Mouse (Mus musculus): ENCODE measurements around the gene Slc44a1. TPM values are rescaled to one million over a fixed set of nuclear protein-coding genes. Genes with fewer than 3 reads are reported as not detected.

Gene Slc44a1
- polyA plus RNA-seq, 1 experiment, result 18.1 TPM

- no peak for DNase-seq
- Histone ChIP-seq H3K36me3 (ENCODE audit: control insufficient read depth, insufficient read depth, low read length) (no peaks in the 10 kb centered on the region), H3K4me1 (replicated peaks; ENCODE audit: control insufficient read depth, insufficient read depth, low read length) (no peaks in the 10 kb centered on the region), H3K4me3 (ENCODE audit: control insufficient read depth, insufficient read depth, low read length) (no peak overlapping the region), H3K27me3 (ENCODE audit: control insufficient read depth, insufficient read depth, low read length) (no peaks in the 10 kb centered on the region), H3K27ac (ENCODE audit: control insufficient read depth, insufficient read depth, low read length) (no peak overlapping the region)
- TF ChIP-seq CTCF (IDR thresholded peaks at IDR 0.05; ENCODE audit: borderline replicate concordance, control insufficient read depth, extremely low read depth, insufficient read depth, low read length, poor library complexity) (no peak), POLR2A (IDR thresholded peaks at IDR 0.05; ENCODE audit: control insufficient read depth, extremely low read depth, insufficient read depth, low read length, poor library complexity) (no peak)
- WGBS, result 89% methylated on average over 8 of the region's 8 CpGs
Observed at GRCm38 (mm10) chr4:53521028-53521427, 80.8 kb downstream of the Slc44a1 start.

DNA sequence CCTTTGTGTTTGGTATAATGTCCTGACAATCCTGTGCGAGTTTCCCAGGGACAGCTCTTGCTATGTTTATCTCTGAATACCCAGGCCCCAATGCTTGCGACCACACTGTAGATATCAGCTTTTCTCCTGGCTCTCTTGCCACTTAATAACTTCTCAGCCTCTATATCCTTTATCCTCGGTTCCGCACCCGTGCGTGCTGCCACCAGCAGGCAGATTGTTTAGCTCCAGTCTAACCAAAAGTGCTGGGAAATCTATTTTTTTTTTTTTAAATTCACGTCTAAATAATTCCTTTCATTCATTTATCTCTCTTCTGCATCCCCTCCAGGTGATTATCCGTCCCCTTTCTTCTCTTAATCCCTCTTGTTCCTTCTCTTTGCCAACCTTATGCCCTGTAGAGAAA is 82.4 kb downstream of the Slc44a1 start:
- Histone ChIP-seq H3K4me3 (ENCODE audit: control insufficient read depth, insufficient read depth, low read length) (no peak overlapping the region), H3K4me1 (replicated peaks; ENCODE audit: control insufficient read depth, insufficient read depth, low read length) (no peaks in the 10 kb centered on the region), H3K27me3 (ENCODE audit: control insufficient read depth, insufficient read depth, low read length) (no peaks in the 10 kb centered on the region), H3K27ac (ENCODE audit: control insufficient read depth, insufficient read depth, low read length) (no peak overlapping the region), H3K36me3 (ENCODE audit: control insufficient read depth, insufficient read depth, low read length) (no peaks in the 10 kb centered on the region)
- 95% methylated on average over 8 of the region's 8 CpGs for WGBS
- no peak for DNase-seq
- no peak for TF ChIP-seq POLR2A (IDR thresholded peaks at IDR 0.05; ENCODE audit: control insufficient read depth, extremely low read depth, insufficient read depth, low read length, poor library complexity)
- no peak for TF ChIP-seq CTCF (IDR thresholded peaks at IDR 0.05; ENCODE audit: borderline replicate concordance, control insufficient read depth, extremely low read depth, insufficient read depth, low read length, poor library complexity)

DNA sequence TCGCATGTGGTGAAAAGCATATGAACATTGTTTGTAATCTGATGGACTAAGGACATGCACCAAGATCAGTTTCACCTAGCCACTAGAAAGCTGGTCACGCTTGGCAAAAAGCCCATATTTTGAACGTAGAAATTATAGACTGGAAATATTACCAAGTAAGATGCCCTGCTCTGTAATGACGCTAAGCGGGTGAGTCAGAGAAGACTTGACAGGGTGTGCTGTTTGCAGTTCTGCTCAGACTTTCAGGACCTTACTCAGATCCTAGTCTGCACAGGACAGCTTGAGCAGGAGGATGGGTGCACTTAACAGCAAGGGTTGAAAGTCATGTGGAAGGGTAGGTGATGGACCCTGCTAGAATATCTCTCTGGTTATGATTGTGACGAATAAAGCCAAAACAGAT is 85.3 kb downstream of the Slc44a1 start:
- no peak for TF ChIP-seq POLR2A (IDR thresholded peaks at IDR 0.05; ENCODE audit: control insufficient read depth, extremely low read depth, insufficient read depth, low read length, poor library complexity)
- no peak for TF ChIP-seq CTCF (IDR thresholded peaks at IDR 0.05; ENCODE audit: borderline replicate concordance, control insufficient read depth, extremely low read depth, insufficient read depth, low read length, poor library complexity)
- H3K27ac ChIP-seq (ENCODE audit: control insufficient read depth, insufficient read depth, low read length), result no peak overlapping the region
- 96% methylated on average over 6 of the region's 6 CpGs for WGBS
- H3K27me3 ChIP-seq (ENCODE audit: control insufficient read depth, insufficient read depth, low read length), result no peaks in the 10 kb centered on the region
- H3K4me1 ChIP-seq (replicated peaks; ENCODE audit: control insufficient read depth, insufficient read depth, low read length), result no peaks in the 10 kb centered on the region
- no peak overlapping the region for H3K4me3 ChIP-seq (ENCODE audit: control insufficient read depth, insufficient read depth, low read length)
- H3K36me3 ChIP-seq (ENCODE audit: control insufficient read depth, insufficient read depth, low read length), result no peaks in the 10 kb centered on the region
- no peak for DNase-seq

DNA sequence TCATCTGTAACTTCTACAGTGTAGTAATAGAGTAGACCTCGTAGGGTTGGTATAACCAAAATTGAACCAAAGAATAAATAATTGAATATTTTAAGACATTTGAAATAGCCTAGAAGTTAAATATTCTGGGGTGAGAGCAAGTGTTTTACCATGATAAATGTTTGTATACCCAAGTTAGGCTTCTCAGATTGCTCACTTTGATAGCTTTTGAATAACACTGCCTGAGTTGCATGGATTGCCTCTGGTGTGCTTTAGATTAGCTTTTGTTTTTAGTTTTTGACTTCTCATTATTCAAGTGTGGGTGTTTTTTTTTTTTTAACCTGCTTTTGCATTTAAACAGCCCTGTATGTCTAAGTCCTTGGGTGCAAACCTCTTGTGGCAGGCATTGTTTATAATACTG is 85.8 kb downstream of the Slc44a1 start:
- 100% methylated on average over 1 of the region's 1 CpGs for WGBS
- Histone ChIP-seq H3K4me1 (replicated peaks; ENCODE audit: control insufficient read depth, insufficient read depth, low read length) (no peaks in the 10 kb centered on the region), H3K4me3 (ENCODE audit: control insufficient read depth, insufficient read depth, low read length) (no peak overlapping the region), H3K27me3 (ENCODE audit: control insufficient read depth, insufficient read depth, low read length) (no peaks in the 10 kb centered on the region), H3K36me3 (ENCODE audit: control insufficient read depth, insufficient read depth, low read length) (no peaks in the 10 kb centered on the region), H3K27ac (ENCODE audit: control insufficient read depth, insufficient read depth, low read length) (no peak overlapping the region)
- no peak for DNase-seq
- TF ChIP-seq POLR2A (IDR thresholded peaks at IDR 0.05; ENCODE audit: control insufficient read depth, extremely low read depth, insufficient read depth, low read length, poor library complexity), result no peak
- TF ChIP-seq CTCF (IDR thresholded peaks at IDR 0.05; ENCODE audit: borderline replicate concordance, control insufficient read depth, extremely low read depth, insufficient read depth, low read length, poor library complexity), result no peak

- WGBS, result 82% methylated on average over 2 of the region's 2 CpGs
- H3K4me1 ChIP-seq (replicated peaks; ENCODE audit: control insufficient read depth, insufficient read depth, low read length), result no peaks in the 10 kb centered on the region
- no peak overlapping the region for H3K27ac ChIP-seq (ENCODE audit: control insufficient read depth, insufficient read depth, low read length)
- H3K36me3 ChIP-seq (ENCODE audit: control insufficient read depth, insufficient read depth, low read length), result no peaks in the 10 kb centered on the region
- H3K27me3 ChIP-seq (ENCODE audit: control insufficient read depth, insufficient read depth, low read length), result no peaks in the 10 kb centered on the region
- H3K4me3 ChIP-seq (ENCODE audit: control insufficient read depth, insufficient read depth, low read length), result no peak overlapping the region
- TF ChIP-seq CTCF (IDR thresholded peaks at IDR 0.05; ENCODE audit: borderline replicate concordance, control insufficient read depth, extremely low read depth, insufficient read depth, low read length, poor library complexity), result no peak
- no peak for TF ChIP-seq POLR2A (IDR thresholded peaks at IDR 0.05; ENCODE audit: control insufficient read depth, extremely low read depth, insufficient read depth, low read length, poor library complexity)
- no peak for DNase-seq
Observed at GRCm38 (mm10) chr4:53526446-53526845, 86.2 kb downstream of the Slc44a1 start.

- TF ChIP-seq POLR2A (IDR thresholded peaks at IDR 0.05; ENCODE audit: control insufficient read depth, extremely low read depth, insufficient read depth, low read length, poor library complexity) (no peak), CTCF (IDR thresholded peaks at IDR 0.05; ENCODE audit: borderline replicate concordance, control insufficient read depth, extremely low read depth, insufficient read depth, low read length, poor library complexity) (no peak)
- H3K27me3 ChIP-seq (ENCODE audit: control insufficient read depth, insufficient read depth, low read length), result no peaks in the 10 kb centered on the region
- 97% methylated on average over 12 of the region's 12 CpGs for WGBS
- no peak overlapping the region for H3K27ac ChIP-seq (ENCODE audit: control insufficient read depth, insufficient read depth, low read length)
- H3K4me1 ChIP-seq (replicated peaks; ENCODE audit: control insufficient read depth, insufficient read depth, low read length), result no peaks in the 10 kb centered on the region
- no peak for DNase-seq
- H3K4me3 ChIP-seq (ENCODE audit: control insufficient read depth, insufficient read depth, low read length), result no peak overlapping the region
- no peaks in the 10 kb centered on the region for H3K36me3 ChIP-seq (ENCODE audit: control insufficient read depth, insufficient read depth, low read length)
Observed at GRCm38 (mm10) chr4:53535795-53536194, 95.6 kb downstream of the Slc44a1 start.

GRCm38 (mm10) chr4:53537101-53537500 is 96.9 kb downstream of the Slc44a1 start:
- TF ChIP-seq CTCF (IDR thresholded peaks at IDR 0.05; ENCODE audit: borderline replicate concordance, control insufficient read depth, extremely low read depth, insufficient read depth, low read length, poor library complexity), result no peak
- TF ChIP-seq POLR2A (IDR thresholded peaks at IDR 0.05; ENCODE audit: control insufficient read depth, extremely low read depth, insufficient read depth, low read length, poor library complexity), result no peak
- Histone ChIP-seq H3K36me3 (ENCODE audit: control insufficient read depth, insufficient read depth, low read length) (no peaks in the 10 kb centered on the region), H3K4me3 (ENCODE audit: control insufficient read depth, insufficient read depth, low read length) (no peak overlapping the region), H3K27me3 (ENCODE audit: control insufficient read depth, insufficient read depth, low read length) (no peaks in the 10 kb centered on the region), H3K27ac (ENCODE audit: control insufficient read depth, insufficient read depth, low read length) (no peak overlapping the region), H3K4me1 (replicated peaks; ENCODE audit: control insufficient read depth, insufficient read depth, low read length) (no peaks in the 10 kb centered on the region)
- no peak for DNase-seq

All from thymus, adult 2 months (tissue).